Mouse (Mus musculus) adrenal gland, postnatal 25 days (tissue): Measurements from ENCODE around the gene Csrnp3. TPM values are rescaled to one million over a fixed set of nuclear protein-coding genes. Genes with fewer than 3 reads are reported as not detected.
A peak's percentile ranks its signal among the peaks of the same experiment; 100 is the strongest.

ENCODE experiments used
- DNase-seq: peaks from one replicate; pipeline ENCODE4 v3.0.0; 2021; ENCODE audit warnings: mixed read lengths
- total RNA-seq: library from RNA; stranded (reverse); gene quantifications from 2 replicates; pipeline ENCODE4 v1.2.3, GENCODE M21; 2021

Csrnp3 gene
- total RNA-seq, 1 experiment from 2014 or later, result 0.91 TPM

DNA sequence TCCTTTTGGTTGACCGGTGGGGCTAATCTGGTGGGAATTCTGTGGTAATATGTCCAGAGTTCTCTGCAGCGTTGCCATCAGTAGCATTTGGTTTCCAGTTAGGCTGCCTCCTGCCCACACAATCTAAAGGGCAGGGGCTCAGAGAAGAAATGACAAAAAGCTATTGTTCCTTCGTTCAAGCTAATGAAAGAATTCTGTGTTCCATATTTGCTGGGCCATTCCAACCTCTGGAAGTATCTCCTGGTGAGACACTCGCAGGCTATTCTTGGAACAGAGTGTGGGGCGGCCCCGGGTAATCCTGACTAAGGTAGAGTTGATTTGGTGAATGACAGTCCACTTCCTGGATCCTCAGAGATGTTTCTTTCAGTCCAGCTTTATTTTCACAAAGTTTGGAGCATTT, 179.3 kb downstream of the Csrnp3 start:
- no peak for DNase-seq

DNA sequence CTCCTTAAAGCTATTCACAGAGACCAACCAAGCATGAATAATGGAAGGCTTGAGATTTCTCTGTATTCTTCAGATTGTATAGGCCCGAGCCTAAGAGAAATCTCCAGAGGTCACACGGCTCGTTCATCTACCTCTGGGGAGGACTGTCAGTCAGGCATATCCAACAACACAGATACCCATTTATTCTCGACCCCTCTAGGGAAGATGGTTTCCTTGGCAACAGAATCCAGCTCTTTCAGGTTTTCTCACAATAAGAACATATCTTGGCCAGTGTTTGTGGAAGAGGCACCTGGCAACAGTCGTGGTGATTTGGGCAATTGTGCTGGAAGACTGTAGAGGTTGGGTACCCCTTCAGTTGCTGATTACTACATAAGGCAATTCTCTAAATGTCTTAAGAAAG, 183.2 kb downstream of the Csrnp3 start:
- DNase-seq, result no peak

DNA sequence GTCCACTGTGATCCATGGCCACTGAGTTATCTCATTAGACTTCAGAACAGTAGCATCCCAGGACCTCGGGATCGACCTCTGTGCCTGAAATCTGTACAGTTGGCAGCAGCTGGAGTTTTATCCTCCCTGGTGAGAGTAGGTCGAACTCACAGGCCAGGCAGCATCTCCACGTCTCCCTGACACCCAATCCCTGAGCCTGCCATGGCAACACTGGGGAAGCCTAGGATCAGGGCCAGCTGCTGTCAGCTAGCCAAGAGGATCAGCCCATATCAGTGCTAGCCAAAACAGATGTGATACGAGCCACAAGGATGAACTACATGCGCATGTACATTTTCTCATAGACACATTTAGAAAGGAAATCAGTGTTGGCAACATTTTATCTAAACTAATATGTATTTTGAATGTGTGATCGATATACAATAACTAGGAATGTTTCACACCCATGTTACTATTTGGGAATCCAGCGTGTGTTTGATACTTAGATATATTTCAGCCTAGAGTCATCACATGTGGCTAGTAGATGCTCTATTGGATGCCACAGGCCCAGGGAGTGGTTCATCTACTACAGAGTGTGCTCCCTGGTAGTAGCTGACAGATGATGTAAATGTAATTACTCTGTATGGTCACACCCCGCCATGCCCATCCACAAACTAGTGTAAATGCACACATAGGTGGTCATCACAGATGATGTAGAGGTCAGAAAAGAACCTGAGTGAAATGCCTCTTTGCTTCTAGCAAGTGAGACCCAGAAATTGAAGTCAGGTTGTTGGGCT, 189.5 kb downstream of the Csrnp3 start:
- DNase-seq, result no peak

DNA sequence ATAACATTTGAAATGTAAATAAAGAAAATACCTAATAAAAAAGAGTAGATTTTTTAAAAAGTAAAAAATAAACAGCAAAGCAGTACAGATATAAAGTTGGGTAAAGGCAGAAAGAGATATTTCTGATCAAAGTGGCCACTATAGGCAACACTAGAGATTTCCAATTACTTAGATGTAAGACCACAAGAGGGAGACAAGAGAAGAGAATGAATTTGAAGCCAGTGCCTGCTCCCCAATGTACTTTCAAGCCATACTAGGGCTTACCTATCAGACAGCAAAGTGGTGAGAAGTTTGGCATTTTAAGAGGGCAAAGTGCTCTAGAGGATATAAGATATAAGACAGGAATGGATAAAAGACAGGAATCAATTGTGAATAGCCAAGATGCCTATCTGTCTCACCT, 195.0 kb downstream of the Csrnp3 start:
- DNase-seq, result no peak

DNA sequence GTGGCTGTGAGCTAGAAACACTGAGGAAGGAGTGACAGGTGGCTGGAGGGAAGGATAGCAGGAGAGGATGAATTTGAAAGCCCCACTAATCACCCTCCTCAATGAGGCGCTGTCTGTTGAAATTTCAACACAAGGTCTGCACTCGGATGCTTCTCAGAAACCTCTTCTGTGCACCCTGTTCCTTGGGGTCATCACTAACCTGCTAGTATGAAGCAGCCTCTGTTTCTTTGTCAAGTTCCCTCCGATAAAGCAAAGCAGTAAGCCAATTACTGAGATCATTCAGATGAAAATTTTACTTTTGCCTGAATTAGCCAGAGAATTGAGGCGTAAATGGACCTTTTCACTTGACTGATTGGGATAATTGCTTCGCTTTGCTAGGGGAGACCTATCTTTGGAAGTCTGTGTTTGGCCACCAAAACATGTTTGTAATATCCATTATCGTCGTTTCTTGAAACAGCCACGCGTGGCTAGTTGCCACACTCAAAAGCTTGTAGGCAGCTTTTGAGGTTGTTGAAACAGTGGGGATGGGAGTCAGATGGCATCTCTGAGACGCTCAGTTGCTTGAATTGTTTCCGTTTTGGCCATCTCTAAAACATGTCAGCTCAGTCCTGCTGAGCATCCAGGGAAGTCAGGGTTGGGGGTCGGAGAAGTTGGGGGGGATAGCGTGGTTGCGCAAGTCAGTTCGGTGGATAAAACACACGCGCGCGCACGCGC, 195.8 kb downstream of the Csrnp3 start:
- DNase-seq, result no peak

- DNase-seq, result peak; percentile 7
Observed at GRCm38 (mm10) chr2:66041917-66042419, 196.4 kb downstream of the Csrnp3 start.

GRCm38 (mm10) chr2:66043441-66044404, 198.2 kb downstream of the Csrnp3 start:
- DNase-seq, result no peak

GRCm38 (mm10) chr2:66044405-66045089, 199.0 kb downstream of the Csrnp3 start:
- DNase-seq, result no peak

GRCm38 (mm10) chr2:66063291-66063690, 217.7 kb downstream of the Csrnp3 start:
- no peak for DNase-seq

GRCm38 (mm10) chr2:66069454-66069853, 223.9 kb downstream of the Csrnp3 start:
- DNase-seq, result no peak

DNA sequence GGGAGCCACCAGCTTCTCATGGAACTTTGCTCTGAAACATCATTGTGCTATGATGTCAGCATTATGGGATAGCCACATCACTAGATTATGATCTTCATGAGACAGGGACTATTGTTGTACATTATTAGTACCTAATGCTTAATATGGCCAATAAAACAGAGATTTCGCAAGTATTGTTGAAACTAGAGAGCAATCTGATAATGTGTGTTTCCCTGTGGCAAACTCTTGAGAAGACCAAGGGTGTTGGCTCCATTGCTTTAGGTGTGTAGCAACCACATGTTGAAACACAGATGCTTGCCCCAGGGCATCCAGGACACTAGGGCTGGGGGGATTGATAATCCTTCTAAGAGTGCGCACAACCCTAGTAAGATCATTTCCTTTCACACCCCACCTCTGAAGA, 235.2 kb downstream of the Csrnp3 start:
- no peak for DNase-seq

Other genes with a start within 250 kb of the Csrnp3 start
- 1.5 TPM in 2 replicates for gene Scn2a, start 225.0 kb upstream of the Csrnp3 start, total RNA-seq